Mouse (Mus musculus): Measurements from ENCODE around the gene Tlcd1. TPM values are rescaled to one million over a fixed set of nuclear protein-coding genes. Genes with fewer than 3 reads are reported as not detected.

Gene Tlcd1
- polyA plus RNA-seq, 1 experiment from 2014 or later = 14.2 TPM

- peaks cover 18% of the 10 kb centered on the region for H3K36me3 ChIP-seq (ENCODE audit: control insufficient read depth, insufficient read depth)
- H3K27me3 ChIP-seq (ENCODE audit: control insufficient read depth, insufficient read depth, low read length) = no peaks in the 10 kb centered on the region
- H3K9me3 ChIP-seq (replicated peaks; ENCODE audit: control insufficient read depth, low read length) = no peaks in the 10 kb centered on the region
- peak overlapping the region; percentile 92 for H3K4me2 ChIP-seq (ENCODE audit: low read depth, low read length)
- under 1% methylated on average over 21 of the region's 22 CpGs for WGBS
- peak overlapping the region; percentile 95 for H3K9ac ChIP-seq (ENCODE audit: low read length)
- H3K27ac ChIP-seq (ENCODE audit: low read length) = peak overlapping the region; percentile 89
- H3K4me3 ChIP-seq (ENCODE audit: low read length) = peak overlapping the region; percentile 87
- peak; percentile 57 for ATAC-seq (replicated peaks; ENCODE audit: extremely low read depth, insufficient read depth, low FRiP score)
- peaks cover 36% of the 10 kb centered on the region for H3K4me1 ChIP-seq (ENCODE audit: control insufficient read depth, insufficient read depth, low read length)
These were observed 12.6 kb upstream of the Tlcd1 start for GRCm38 (mm10) chr11:78163681-78164603.

DNA sequence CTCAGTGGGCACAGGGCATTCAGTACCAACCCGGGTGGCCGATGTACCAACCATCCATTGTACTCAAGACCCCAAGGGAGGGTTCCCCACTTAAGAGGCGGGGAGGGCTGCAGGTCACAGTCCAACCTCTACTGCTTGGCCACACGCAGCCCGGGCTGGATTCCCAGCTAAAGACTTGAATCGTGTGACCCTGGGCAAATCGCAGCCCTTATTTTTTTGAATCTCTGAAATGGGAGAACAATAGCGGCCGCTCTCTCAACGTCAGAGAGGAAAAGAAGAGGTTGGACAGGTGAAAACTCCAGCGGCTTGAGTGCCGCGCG is 11.9 kb upstream of the Tlcd1 start:
- H3K9me3 ChIP-seq (replicated peaks; ENCODE audit: control insufficient read depth, low read length) = no peaks in the 10 kb centered on the region
- ATAC-seq (replicated peaks; ENCODE audit: extremely low read depth, insufficient read depth, low FRiP score) = no peak
- under 1% methylated on average over 14 of the region's 14 CpGs for WGBS

GRCm38 (mm10) chr11:78164924-78165760 is 11.4 kb upstream of the Tlcd1 start, which contains the start of gene Traf4:
Traf4 (minus strand) TSS chr11:78165589.
- no peaks in the 10 kb centered on the region for H3K9me3 ChIP-seq (replicated peaks; ENCODE audit: control insufficient read depth, low read length)
- under 1% methylated on average over 76 of the region's 78 CpGs for WGBS
- H3K9ac ChIP-seq (ENCODE audit: low read length) = peak within 1 kb of the TSS; percentile 95
- peak within 1 kb of the TSS; percentile 92 for H3K4me2 ChIP-seq (ENCODE audit: low read depth, low read length)
- peak within 1 kb of the TSS; percentile 87 for H3K4me3 ChIP-seq (ENCODE audit: low read length)
- peak; percentile 86 for ATAC-seq (replicated peaks; ENCODE audit: extremely low read depth, insufficient read depth, low FRiP score)
- peaks cover 9% of the 10 kb centered on the region for H3K36me3 ChIP-seq (ENCODE audit: control insufficient read depth, insufficient read depth)
- no peaks in the 10 kb centered on the region for H3K27me3 ChIP-seq (ENCODE audit: control insufficient read depth, insufficient read depth, low read length)
- peaks cover 32% of the 10 kb centered on the region for H3K4me1 ChIP-seq (ENCODE audit: control insufficient read depth, insufficient read depth, low read length)
- H3K27ac ChIP-seq (ENCODE audit: low read length) = peak within 1 kb of the TSS; percentile 93

More for the DNA sequence above, 11.9 kb upstream of the Tlcd1 start:
- peak overlapping the region; percentile 89 for H3K27ac ChIP-seq (ENCODE audit: low read length)
- H3K4me2 ChIP-seq (ENCODE audit: low read depth, low read length) = peak overlapping the region; percentile 92
- no peaks in the 10 kb centered on the region for H3K27me3 ChIP-seq (ENCODE audit: control insufficient read depth, insufficient read depth, low read length)
- peak overlapping the region; percentile 87 for H3K4me3 ChIP-seq (ENCODE audit: low read length)
- peaks cover 14% of the 10 kb centered on the region for H3K36me3 ChIP-seq (ENCODE audit: control insufficient read depth, insufficient read depth)
- peak overlapping the region; percentile 95 for H3K9ac ChIP-seq (ENCODE audit: low read length)
- peaks cover 32% of the 10 kb centered on the region for H3K4me1 ChIP-seq (ENCODE audit: control insufficient read depth, insufficient read depth, low read length)

- 2% methylated on average over 16 of the region's 16 CpGs for WGBS
- no peaks in the 10 kb centered on the region for H3K27me3 ChIP-seq (ENCODE audit: control insufficient read depth, insufficient read depth, low read length)
- peak overlapping the region; percentile 92 for H3K4me2 ChIP-seq (ENCODE audit: low read depth, low read length)
- peaks cover 32% of the 10 kb centered on the region for H3K4me1 ChIP-seq (ENCODE audit: control insufficient read depth, insufficient read depth, low read length)
- H3K27ac ChIP-seq (ENCODE audit: low read length) = peak overlapping the region; percentile 93
- ATAC-seq (replicated peaks; ENCODE audit: extremely low read depth, insufficient read depth, low FRiP score) = peak; percentile 10
- no peaks in the 10 kb centered on the region for H3K9me3 ChIP-seq (replicated peaks; ENCODE audit: control insufficient read depth, low read length)
- H3K9ac ChIP-seq (ENCODE audit: low read length) = peak overlapping the region; percentile 95
- H3K4me3 ChIP-seq (ENCODE audit: low read length) = peak overlapping the region; percentile 87
- H3K36me3 ChIP-seq (ENCODE audit: control insufficient read depth, insufficient read depth) = peaks cover 3% of the 10 kb centered on the region; the same call in 1 of the 2 replicates
These were observed 10.8 kb upstream of the Tlcd1 start for GRCm38 (mm10) chr11:78165761-78166109.

DNA sequence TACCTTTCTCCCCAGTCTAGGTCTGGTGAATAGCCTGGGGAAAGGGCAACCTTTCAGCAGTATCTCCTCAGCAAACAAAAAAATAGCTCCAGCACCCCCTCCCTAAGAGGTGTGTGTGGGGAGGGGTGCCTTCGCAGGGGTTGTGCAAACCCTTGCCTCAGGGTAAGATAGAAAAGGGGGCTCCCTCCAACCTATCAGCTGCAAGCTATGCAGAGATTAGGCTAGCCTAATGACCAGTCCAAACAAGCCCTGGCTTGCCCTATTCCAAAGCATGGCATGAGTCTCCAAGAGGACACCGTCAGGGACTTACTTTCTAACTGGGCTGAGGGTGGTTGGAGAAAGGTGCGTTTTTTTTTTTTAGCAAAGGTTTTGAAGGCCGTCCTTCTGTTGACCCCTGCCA is 10.3 kb upstream of the Tlcd1 start:
- H3K4me1 ChIP-seq (ENCODE audit: control insufficient read depth, insufficient read depth, low read length) = peaks cover 32% of the 10 kb centered on the region
- H3K9me3 ChIP-seq (replicated peaks; ENCODE audit: control insufficient read depth, low read length) = no peaks in the 10 kb centered on the region
- H3K9ac ChIP-seq (ENCODE audit: low read length) = peak overlapping the region; percentile 95
- peaks cover 4% of the 10 kb centered on the region; the same call in 1 of the 2 replicates for H3K36me3 ChIP-seq (ENCODE audit: control insufficient read depth, insufficient read depth)
- peak overlapping the region; percentile 87 for H3K4me3 ChIP-seq (ENCODE audit: low read length)
- 48% methylated on average over 4 of the region's 4 CpGs for WGBS
- peak overlapping the region; percentile 93 for H3K27ac ChIP-seq (ENCODE audit: low read length)
- no peaks in the 10 kb centered on the region for H3K27me3 ChIP-seq (ENCODE audit: control insufficient read depth, insufficient read depth, low read length)
- ATAC-seq (replicated peaks; ENCODE audit: extremely low read depth, insufficient read depth, low FRiP score) = no peak
- peak overlapping the region; percentile 92 for H3K4me2 ChIP-seq (ENCODE audit: low read depth, low read length)

GRCm38 (mm10) chr11:78166640-78167039 is 9.9 kb upstream of the Tlcd1 start:
- H3K9ac ChIP-seq (ENCODE audit: low read length) = no peak overlapping the region
- WGBS = 75% methylated on average over 6 of the region's 6 CpGs

DNA sequence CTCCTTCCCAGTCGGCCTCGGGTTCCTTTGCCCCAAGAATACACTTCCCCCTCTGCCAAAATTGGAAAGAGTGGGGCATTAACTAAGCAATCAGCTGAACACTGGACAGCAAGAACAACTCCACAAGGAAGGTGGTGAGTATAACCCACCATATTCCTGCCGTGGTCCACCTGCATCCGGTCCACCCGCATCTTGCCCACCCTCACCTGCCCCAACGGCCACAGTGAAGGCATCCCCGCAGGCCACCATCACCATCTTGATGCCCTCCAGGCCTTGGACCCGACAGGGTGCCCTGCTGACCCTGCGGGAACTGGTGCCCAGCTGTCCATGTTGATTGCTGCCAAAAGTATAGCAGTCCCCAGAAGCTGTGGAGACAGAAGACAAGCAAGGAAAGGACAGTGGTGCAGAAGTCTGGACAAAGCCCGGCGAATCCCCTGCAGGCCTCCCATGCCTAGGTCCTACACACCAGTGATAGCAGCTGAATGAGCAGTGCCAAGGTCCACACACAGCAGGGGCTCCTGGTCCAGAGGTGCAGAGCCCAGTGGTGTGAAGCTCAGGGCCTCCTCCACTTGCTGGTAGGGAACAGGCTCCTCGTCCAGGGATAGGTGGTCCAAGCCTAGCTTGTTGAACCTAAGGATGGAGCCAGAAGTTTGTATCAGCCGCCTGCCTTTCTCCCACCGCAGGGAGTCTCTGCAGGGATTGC is 9.1 kb upstream of the Tlcd1 start:
- Histone ChIP-seq H3K4me3 (ENCODE audit: low read length) (no peak overlapping the region), H3K27ac (ENCODE audit: low read length) (no peak overlapping the region), H3K36me3 (ENCODE audit: control insufficient read depth, insufficient read depth) (peaks cover 5% of the 10 kb centered on the region; the same call in 1 of the 2 replicates), H3K9ac (ENCODE audit: low read length) (no peak overlapping the region), H3K9me3 (replicated peaks; ENCODE audit: control insufficient read depth, low read length) (no peaks in the 10 kb centered on the region), H3K4me2 (ENCODE audit: low read depth, low read length) (no peak overlapping the region), H3K27me3 (ENCODE audit: control insufficient read depth, insufficient read depth, low read length) (no peaks in the 10 kb centered on the region), H3K4me1 (ENCODE audit: control insufficient read depth, insufficient read depth, low read length) (peaks cover 26% of the 10 kb centered on the region)
- ATAC-seq (replicated peaks; ENCODE audit: extremely low read depth, insufficient read depth, low FRiP score) = no peak
- WGBS = 87% methylated on average over 14 of the region's 14 CpGs

More at GRCm38 (mm10) chr11:78166640-78167039, 9.9 kb upstream of the Tlcd1 start:
- H3K9me3 ChIP-seq (replicated peaks; ENCODE audit: control insufficient read depth, low read length) = no peaks in the 10 kb centered on the region
- 0 out of 2 replicates have a peak overlapping the region, but pooled peaks have one; percentile 93 for H3K27ac ChIP-seq (ENCODE audit: low read length)
- no peak for ATAC-seq (replicated peaks; ENCODE audit: extremely low read depth, insufficient read depth, low FRiP score)
- H3K36me3 ChIP-seq (ENCODE audit: control insufficient read depth, insufficient read depth) = peaks cover 5% of the 10 kb centered on the region; the same call in 1 of the 2 replicates
- peaks cover 32% of the 10 kb centered on the region for H3K4me1 ChIP-seq (ENCODE audit: control insufficient read depth, insufficient read depth, low read length)
- H3K27me3 ChIP-seq (ENCODE audit: control insufficient read depth, insufficient read depth, low read length) = no peaks in the 10 kb centered on the region
- no peak overlapping the region for H3K4me2 ChIP-seq (ENCODE audit: low read depth, low read length)
- no peak overlapping the region for H3K4me3 ChIP-seq (ENCODE audit: low read length)

- H3K4me3 ChIP-seq (ENCODE audit: low read length) = no peak overlapping the region
These were observed 7.7 kb upstream of the Tlcd1 start for GRCm38 (mm10) chr11:78168541-78169468.

More at GRCm38 (mm10) chr11:78168541-78169468, 7.7 kb upstream of the Tlcd1 start:
- no peaks in the 10 kb centered on the region for H3K27me3 ChIP-seq (ENCODE audit: control insufficient read depth, insufficient read depth, low read length)
- peaks cover 5% of the 10 kb centered on the region; the same call in 1 of the 2 replicates for H3K36me3 ChIP-seq (ENCODE audit: control insufficient read depth, insufficient read depth)
- no peak overlapping the region for H3K27ac ChIP-seq (ENCODE audit: low read length)
- 48% methylated on average over 19 of the region's 19 CpGs for WGBS
- H3K9me3 ChIP-seq (replicated peaks; ENCODE audit: control insufficient read depth, low read length) = no peaks in the 10 kb centered on the region
- H3K4me2 ChIP-seq (ENCODE audit: low read depth, low read length) = peak overlapping the region; percentile 13; the same call in 1 of the 2 replicates
- no peak for ATAC-seq (replicated peaks; ENCODE audit: extremely low read depth, insufficient read depth, low FRiP score)
- H3K9ac ChIP-seq (ENCODE audit: low read length) = no peak overlapping the region
- peaks cover 12% of the 10 kb centered on the region for H3K4me1 ChIP-seq (ENCODE audit: control insufficient read depth, insufficient read depth, low read length)

Data from heart, embryonic 16.5 days (tissue).